Mouse (Mus musculus) erythroblast, embryonic 14.5 days (primary cell): ENCODE measurements around the gene Tubb2a. TPM values are rescaled to one million over a fixed set of nuclear protein-coding genes. Genes with fewer than 3 reads are reported as not detected.

Experiments used
- H3K27me3 ChIP-seq: 2 replicates; pipeline ENCODE4 v1.6.1; 2012; ENCODE audit warnings: inconsistent platforms; ENCODE audit not compliant: control insufficient read depth
- H3K36me3 ChIP-seq: 2 replicates; pipeline ENCODE4 v1.6.1; 2012; ENCODE audit warnings: mild to moderate bottlenecking, inconsistent platforms; ENCODE audit not compliant: control insufficient read depth
- H3K4me1 ChIP-seq: 2 replicates; pipeline ENCODE4 v1.6.1; 2012; ENCODE audit warnings: inconsistent platforms; ENCODE audit not compliant: control insufficient read depth
- H3K4me3 ChIP-seq: replicated peaks from 2 replicates; pipeline ENCODE3; 2012; ENCODE audit warnings: moderate library complexity, mild to moderate bottlenecking, inconsistent platforms
- H3K9me3 ChIP-seq: 2 replicates; pipeline ENCODE4 v1.6.1; 2012; ENCODE audit warnings: low read length, inconsistent platforms, mixed read lengths; ENCODE audit not compliant: control insufficient read depth
- GATA1 ChIP-seq: IDR thresholded peaks from 2 replicates; pipeline ENCODE4 v1.6.1; 2012; ENCODE audit warnings: low read length, inconsistent platforms, mixed read lengths
- TAL1 ChIP-seq: IDR thresholded peaks from 3 replicates; pipeline ENCODE4 v1.6.1; 2012; ENCODE audit warnings: low read length, inconsistent platforms, mixed read lengths
- polyA plus RNA-seq: library from polyadenylated mRNA; stranded (reverse); fragments of >175 nt; gene quantifications from 2 replicates; pipeline ENCODE4 v1.2.3, GENCODE M21; 2012

Tubb2a gene
- polyA plus RNA-seq, 1 experiment: 6.1 TPM

GRCm38 (mm10) chr13:34046421-34047012 lies 31.3 kb downstream of the Tubb2a start:
- TF ChIP-seq TAL1 (no peak), GATA1 (no peak)
- Histone ChIP-seq H3K4me3 (no peak overlapping the region), H3K9me3 (no peaks in the 10 kb centered on the region), H3K27me3 (no peaks in the 10 kb centered on the region), H3K4me1 (no peaks in the 10 kb centered on the region), H3K36me3 (peaks cover 11% of the 10 kb centered on the region; the same call in 1 of the 2 replicates)

- Histone ChIP-seq H3K27me3 (no peaks in the 10 kb centered on the region), H3K4me1 (no peaks in the 10 kb centered on the region), H3K36me3 (peaks cover 11% of the 10 kb centered on the region; the same call in 1 of the 2 replicates), H3K9me3 (no peaks in the 10 kb centered on the region), H3K4me3 (no peak overlapping the region)
- TF ChIP-seq TAL1: no peak
- TF ChIP-seq GATA1: no peak
Measured at GRCm38 (mm10) chr13:34045511-34046249, 32.1 kb downstream of the Tubb2a start.

- H3K4me3 ChIP-seq: no peak overlapping the region
- peaks cover 2% of the 10 kb centered on the region; the same call in 1 of the 2 replicates for H3K9me3 ChIP-seq
- no peaks in the 10 kb centered on the region; the same call in 1 of the 2 replicates for H3K4me1 ChIP-seq
- peaks cover 7% of the 10 kb centered on the region; the same call in 1 of the 2 replicates for H3K36me3 ChIP-seq
- H3K27me3 ChIP-seq: no peaks in the 10 kb centered on the region
- TF ChIP-seq TAL1 (no peak), GATA1 (no peak)
Measured at GRCm38 (mm10) chr13:34043716-34044393, 34.0 kb downstream of the Tubb2a start.

GRCm38 (mm10) chr13:34040091-34040490 lies 37.7 kb downstream of the Tubb2a start:
- H3K27me3 ChIP-seq: no peaks in the 10 kb centered on the region
- peaks cover 2% of the 10 kb centered on the region; the same call in 1 of the 2 replicates for H3K9me3 ChIP-seq
- TF ChIP-seq GATA1: no peak
- TF ChIP-seq TAL1: no peak
- no peak overlapping the region for H3K4me3 ChIP-seq
- peaks cover 16% of the 10 kb centered on the region for H3K4me1 ChIP-seq
- H3K36me3 ChIP-seq: peaks cover 2% of the 10 kb centered on the region; the same call in 1 of the 2 replicates

GRCm38 (mm10) chr13:34038901-34039341 lies 38.9 kb downstream of the Tubb2a start:
- Histone ChIP-seq H3K4me3 (peak overlapping the region; percentile 78), H3K27me3 (no peaks in the 10 kb centered on the region), H3K4me1 (peaks cover 16% of the 10 kb centered on the region), H3K36me3 (peaks cover 10% of the 10 kb centered on the region), H3K9me3 (peaks cover 2% of the 10 kb centered on the region; the same call in 1 of the 2 replicates)
- TF ChIP-seq TAL1: no peak
- TF ChIP-seq GATA1: no peak

GRCm38 (mm10) chr13:34038056-34038432 lies 39.8 kb downstream of the Tubb2a start:
- Histone ChIP-seq H3K9me3 (peaks cover 2% of the 10 kb centered on the region; the same call in 1 of the 2 replicates), H3K4me3 (peak overlapping the region; percentile 78), H3K36me3 (peaks cover 19% of the 10 kb centered on the region), H3K27me3 (no peaks in the 10 kb centered on the region), H3K4me1 (peaks cover 16% of the 10 kb centered on the region)
- no peak for TF ChIP-seq TAL1
- TF ChIP-seq GATA1: no peak

GRCm38 (mm10) chr13:34037172-34038055 lies 40.4 kb downstream of the Tubb2a start, which contains the start of gene Bphl:
Bphl (plus strand) TSS chr13:34037597.
- H3K4me3 ChIP-seq: peak within 1 kb of the TSS; percentile 78
- H3K4me1 ChIP-seq: peaks cover 16% of the 10 kb centered on the region
- peaks cover 2% of the 10 kb centered on the region; the same call in 1 of the 2 replicates for H3K9me3 ChIP-seq
- peaks cover 25% of the 10 kb centered on the region for H3K36me3 ChIP-seq
- no peak for TF ChIP-seq GATA1
- no peak for TF ChIP-seq TAL1
- no peaks in the 10 kb centered on the region for H3K27me3 ChIP-seq

- Histone ChIP-seq H3K27me3 (no peaks in the 10 kb centered on the region), H3K4me3 (peak overlapping the region; percentile 78), H3K36me3 (peaks cover 31% of the 10 kb centered on the region), H3K4me1 (peaks cover 16% of the 10 kb centered on the region), H3K9me3 (peaks cover 2% of the 10 kb centered on the region; the same call in 1 of the 2 replicates)
- TF ChIP-seq TAL1 (no peak), GATA1 (no peak)
Measured at GRCm38 (mm10) chr13:34036726-34037125, 41.1 kb downstream of the Tubb2a start.
